Mouse (Mus musculus) heart, embryonic 15.5 days (tissue): ENCODE measurements around the gene Tinagl1. TPM values are rescaled to one million over a fixed set of nuclear protein-coding genes. Genes with fewer than 3 reads are reported as not detected.
A peak's percentile ranks its signal among the peaks of the same experiment; 100 is the strongest.

Experiments
- ATAC-seq: fragments of 200-750 bp; cut with Nextera tagmentation; replicated peaks from 2 replicates; pipeline ENCODE4 v1.8.0; 2017; ENCODE audit warnings: low read depth, moderate TSS enrichment; ENCODE audit not compliant: insufficient number of reproducible peaks, insufficient read depth, low FRiP score
- H3K27ac ChIP-seq: fragments of 300-500 bp; sonication (generic); 2 replicates; pipeline ENCODE4 v1.5.1; 2015; ENCODE audit warnings: mild to moderate bottlenecking, inconsistent platforms
- H3K27me3 ChIP-seq: fragments of 300-500 bp; sonication (generic); 2 replicates; pipeline ENCODE4 v1.6.1; 2015; ENCODE audit warnings: inconsistent platforms
- H3K36me3 ChIP-seq: fragments of 300-500 bp; sonication (generic); 2 replicates; pipeline ENCODE4 v1.6.1; 2015; ENCODE audit warnings: mild to moderate bottlenecking, inconsistent platforms
- H3K4me1 ChIP-seq: fragments of 300-500 bp; sonication (generic); replicated peaks from 2 replicates; pipeline ENCODE4 v1.6.1; 2015; ENCODE audit warnings: inconsistent platforms
- H3K4me2 ChIP-seq: fragments of 300-500 bp; sonication (generic); 2 replicates; pipeline ENCODE4 v1.6.1; 2015; ENCODE audit warnings: inconsistent platforms, mild to moderate bottlenecking, moderate library complexity
- H3K4me3 ChIP-seq: fragments of 300-500 bp; sonication (generic); 2 replicates; pipeline ENCODE4 v1.5.1; 2015; ENCODE audit warnings: mild to moderate bottlenecking, inconsistent platforms
- H3K9ac ChIP-seq: fragments of 300-500 bp; sonication (generic); 2 replicates; pipeline ENCODE4 v1.6.1; 2015; ENCODE audit warnings: mild to moderate bottlenecking, inconsistent platforms
- H3K9me3 ChIP-seq: fragments of 300-500 bp; sonication (generic); replicated peaks from 2 replicates; pipeline ENCODE4 v1.6.1; 2016; ENCODE audit warnings: inconsistent platforms
- WGBS: fragments of 180-500 bp; shearing (Covaris S2); methylation state at CpG from one replicate; pipeline ENCODE4 v1.1.7; 2015; ENCODE audit warnings: mixed read lengths; 5-methylcytosine and 5-hydroxymethylcytosine counted together
- polyA plus RNA-seq: library from polyadenylated mRNA; unstranded; fragments of >200 nt; fragmentation: Nextera tagmentation; extraction: Ambion mirVana; gene quantifications from 2 replicates; pipeline ENCODE4 v1.2.1, GENCODE M21; 2015

Tinagl1 gene
- polyA plus RNA-seq, 1 experiment from 2014 or later = 52.0 TPM

DNA sequence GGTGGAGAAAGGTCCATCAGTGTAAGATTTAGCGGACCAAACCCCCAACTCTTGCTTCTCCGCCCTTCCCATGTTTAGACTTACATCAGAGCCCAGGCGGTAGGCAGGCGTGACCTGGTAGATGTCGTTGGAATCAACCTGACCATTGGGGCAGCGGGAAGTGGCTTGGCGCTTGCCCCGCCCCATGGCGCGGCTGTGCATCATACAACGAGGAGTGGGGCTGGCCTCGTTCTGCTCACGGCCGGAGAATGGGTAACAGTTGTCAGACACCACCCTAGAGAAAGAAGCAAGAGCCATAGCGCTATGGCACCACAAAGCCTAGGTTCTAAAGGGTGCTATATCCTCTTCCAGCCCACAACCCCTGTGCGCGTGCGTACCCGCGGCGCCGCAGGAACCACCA lies 7.6 kb downstream of the Tinagl1 start:
- H3K9me3 ChIP-seq = no peaks in the 10 kb centered on the region
- H3K27me3 ChIP-seq = no peaks in the 10 kb centered on the region
- H3K36me3 ChIP-seq = no peaks in the 10 kb centered on the region
- no peak for ATAC-seq
- WGBS = 57% methylated on average over 22 of the region's 22 CpGs
- peaks cover 86% of the 10 kb centered on the region for H3K4me1 ChIP-seq
- H3K27ac ChIP-seq = peak overlapping the region; percentile 85
- H3K4me2 ChIP-seq = peak overlapping the region; percentile 61
- no peak overlapping the region for H3K9ac ChIP-seq
- H3K4me3 ChIP-seq = no peak overlapping the region

DNA sequence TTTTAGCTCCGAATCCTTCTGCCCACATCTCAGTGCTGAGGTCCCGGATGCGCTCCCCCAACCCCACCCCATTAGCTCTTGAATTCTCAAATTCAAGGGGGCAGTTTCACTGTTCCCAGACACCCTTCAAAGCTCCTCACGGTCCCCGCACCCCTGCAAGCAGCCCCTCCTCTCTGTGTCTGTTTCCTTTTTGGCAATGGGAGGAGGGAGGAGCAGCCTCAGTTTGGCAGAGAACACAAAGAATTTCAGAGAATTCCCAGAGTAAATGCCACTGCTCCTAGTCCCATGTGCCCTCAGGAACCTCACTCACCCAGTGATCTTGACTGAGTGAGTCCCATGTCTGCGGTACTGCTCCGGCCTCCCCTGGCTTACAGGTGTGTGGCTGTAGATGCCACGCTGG lies 8.3 kb downstream of the Tinagl1 start:
- no peak overlapping the region for H3K9ac ChIP-seq
- peak overlapping the region; percentile 55 for H3K27ac ChIP-seq
- no peak overlapping the region for H3K4me2 ChIP-seq
- WGBS = 73% methylated on average over 8 of the region's 8 CpGs
- H3K36me3 ChIP-seq = no peaks in the 10 kb centered on the region
- H3K9me3 ChIP-seq = no peaks in the 10 kb centered on the region
- H3K27me3 ChIP-seq = no peaks in the 10 kb centered on the region
- peaks cover 82% of the 10 kb centered on the region for H3K4me1 ChIP-seq
- H3K4me3 ChIP-seq = no peak overlapping the region
- no peak for ATAC-seq

DNA sequence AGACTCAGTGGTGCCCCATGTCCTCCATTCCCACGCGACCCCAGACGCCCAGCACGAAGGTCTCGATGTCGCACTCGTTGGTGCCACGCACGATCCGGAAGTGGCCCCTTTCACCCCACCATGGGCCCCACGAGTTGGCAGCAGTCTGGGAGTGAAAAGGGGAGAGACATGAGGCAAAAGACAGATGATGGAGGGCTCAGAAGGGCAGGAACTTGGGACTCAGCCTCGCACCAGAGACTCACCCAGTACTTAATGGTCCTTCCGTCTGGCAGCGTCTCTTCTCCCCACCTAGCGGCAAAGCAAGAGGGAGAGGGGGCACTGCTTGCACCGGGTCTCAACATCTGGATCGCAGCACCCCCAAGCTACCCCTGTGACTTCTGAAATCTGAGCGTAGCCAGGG lies 8.9 kb downstream of the Tinagl1 start:
- H3K27ac ChIP-seq = peak overlapping the region; percentile 55
- H3K4me1 ChIP-seq = peaks cover 81% of the 10 kb centered on the region
- H3K36me3 ChIP-seq = no peaks in the 10 kb centered on the region
- no peaks in the 10 kb centered on the region for H3K9me3 ChIP-seq
- no peak for ATAC-seq
- no peak overlapping the region for H3K4me2 ChIP-seq
- no peak overlapping the region for H3K4me3 ChIP-seq
- 77% methylated on average over 18 of the region's 18 CpGs for WGBS
- no peak overlapping the region for H3K9ac ChIP-seq
- H3K27me3 ChIP-seq = no peaks in the 10 kb centered on the region

DNA sequence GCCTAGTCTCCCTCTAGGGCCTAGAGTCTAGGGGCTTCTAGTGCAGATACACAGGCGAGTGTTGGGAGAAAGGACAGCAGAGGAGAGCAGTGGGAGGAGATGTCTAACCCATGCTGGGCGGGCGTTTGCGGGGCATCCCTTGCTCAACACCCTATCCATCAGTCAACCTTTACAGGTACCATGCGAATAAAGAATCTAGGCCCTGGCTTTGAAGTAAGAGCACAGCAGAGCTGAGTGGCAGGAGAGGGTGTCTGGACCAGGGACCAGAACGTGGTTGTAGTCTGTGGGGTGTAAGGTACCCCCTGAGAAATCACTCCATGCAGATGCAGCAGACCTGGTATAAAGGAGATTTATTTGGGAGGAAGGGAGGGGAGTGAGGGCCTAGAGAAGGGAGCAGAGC lies 10.8 kb downstream of the Tinagl1 start:
- no peak for ATAC-seq
- no peak overlapping the region for H3K9ac ChIP-seq
- H3K4me1 ChIP-seq = peaks cover 63% of the 10 kb centered on the region
- H3K4me2 ChIP-seq = peak overlapping the region; percentile 65; the same call in 1 of the 2 replicates
- H3K27ac ChIP-seq = peak overlapping the region; percentile 75
- H3K9me3 ChIP-seq = no peaks in the 10 kb centered on the region
- no peaks in the 10 kb centered on the region for H3K27me3 ChIP-seq
- no peaks in the 10 kb centered on the region for H3K36me3 ChIP-seq
- 81% methylated on average over 6 of the region's 6 CpGs for WGBS
- no peak overlapping the region for H3K4me3 ChIP-seq

DNA sequence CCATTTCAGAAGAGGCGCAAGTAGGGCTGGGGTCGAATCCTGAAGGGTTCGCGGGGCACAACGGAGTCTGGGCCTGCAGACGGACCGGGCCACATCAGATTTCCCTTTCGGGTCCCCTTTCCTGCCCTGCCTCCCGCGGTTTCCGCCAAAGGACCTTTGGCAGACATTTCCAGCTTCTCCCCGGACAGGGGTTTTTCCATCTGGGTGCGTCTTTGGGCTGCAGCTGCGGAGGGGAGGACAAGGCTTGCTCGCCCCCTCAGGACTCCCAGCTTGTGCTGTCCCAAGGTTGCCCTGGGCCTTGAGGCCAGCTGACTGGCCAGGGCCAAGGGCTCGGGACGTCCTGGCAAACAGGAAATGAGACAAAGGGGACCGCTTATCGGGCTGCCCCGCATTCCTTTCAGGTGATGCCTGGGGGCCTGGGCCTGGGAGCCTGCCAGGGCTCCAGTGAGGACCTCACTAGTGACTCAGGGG lies 11.5 kb downstream of the Tinagl1 start:
- Histone ChIP-seq H3K27ac (peak overlapping the region; percentile 75), H3K9me3 (no peaks in the 10 kb centered on the region), H3K4me3 (peak overlapping the region; percentile 34), H3K4me2 (peak overlapping the region; percentile 65), H3K36me3 (no peaks in the 10 kb centered on the region), H3K4me1 (peaks cover 56% of the 10 kb centered on the region), H3K27me3 (no peaks in the 10 kb centered on the region), H3K9ac (peak overlapping the region; percentile 60)
- 6% methylated on average over 20 of the region's 20 CpGs for WGBS
- ATAC-seq = peak; percentile 17

DNA sequence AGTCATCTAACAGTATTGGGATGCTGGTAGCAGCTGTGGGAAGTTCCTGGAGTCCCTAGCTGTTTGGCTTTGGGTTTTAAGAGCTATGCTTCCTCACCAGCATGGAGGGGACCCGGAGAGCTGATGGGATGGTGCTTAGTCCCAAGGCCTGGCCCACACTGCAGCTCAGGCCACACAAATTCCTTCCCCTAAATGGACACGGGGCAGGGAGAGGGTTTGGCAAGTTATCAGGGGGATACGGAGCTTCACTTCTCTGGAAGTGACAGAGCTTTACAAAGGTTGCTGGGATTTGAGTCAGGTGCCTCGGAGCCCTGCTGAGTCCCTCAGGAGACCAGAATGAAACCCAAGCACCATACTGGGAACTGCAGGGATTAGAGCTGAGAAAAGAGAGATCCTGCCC lies 13.6 kb downstream of the Tinagl1 start:
- Histone ChIP-seq H3K4me1 (peaks cover 36% of the 10 kb centered on the region), H3K36me3 (no peaks in the 10 kb centered on the region), H3K27me3 (no peaks in the 10 kb centered on the region), H3K27ac (peak overlapping the region; percentile 45), H3K4me2 (no peak overlapping the region), H3K9me3 (no peaks in the 10 kb centered on the region), H3K9ac (no peak overlapping the region), H3K4me3 (no peak overlapping the region)
- 29% methylated on average over 4 of the region's 4 CpGs for WGBS
- no peak for ATAC-seq

DNA sequence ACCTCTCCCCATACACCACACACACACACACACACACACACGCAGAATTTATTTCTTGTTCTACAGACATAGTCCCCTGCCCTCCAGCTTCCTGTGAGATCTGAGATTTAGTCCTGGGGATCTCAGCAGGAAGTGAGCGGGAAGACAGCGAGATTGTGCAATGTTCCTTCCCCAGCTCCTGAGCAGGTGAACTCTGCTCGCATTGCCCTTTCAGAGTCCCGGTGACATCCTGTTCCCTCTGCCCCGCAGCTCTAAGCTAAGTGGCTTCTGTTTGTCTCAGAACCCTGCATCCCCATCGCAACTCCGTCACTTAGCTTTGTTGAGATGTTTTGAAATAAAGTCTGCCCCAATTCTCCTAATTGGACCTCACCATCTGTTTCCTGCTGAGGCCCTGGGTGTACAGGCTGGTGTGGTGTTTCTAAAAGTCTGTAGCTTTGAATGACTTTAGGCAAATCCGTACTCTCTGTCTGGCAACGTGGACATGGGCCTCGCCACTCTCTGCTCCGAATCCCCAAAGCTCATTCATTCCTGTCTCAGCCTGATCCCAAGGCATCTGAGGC lies 18.0 kb downstream of the Tinagl1 start:
- WGBS = 68% methylated on average over 12 of the region's 12 CpGs
- no peak for ATAC-seq
- Histone ChIP-seq H3K9ac (no peak overlapping the region), H3K4me3 (no peak overlapping the region), H3K36me3 (no peaks in the 10 kb centered on the region), H3K4me1 (peaks cover 5% of the 10 kb centered on the region; the same call in 1 of the 2 replicates), H3K9me3 (no peaks in the 10 kb centered on the region), H3K4me2 (no peak overlapping the region), H3K27ac (no peak overlapping the region), H3K27me3 (peaks cover 18% of the 10 kb centered on the region)

DNA sequence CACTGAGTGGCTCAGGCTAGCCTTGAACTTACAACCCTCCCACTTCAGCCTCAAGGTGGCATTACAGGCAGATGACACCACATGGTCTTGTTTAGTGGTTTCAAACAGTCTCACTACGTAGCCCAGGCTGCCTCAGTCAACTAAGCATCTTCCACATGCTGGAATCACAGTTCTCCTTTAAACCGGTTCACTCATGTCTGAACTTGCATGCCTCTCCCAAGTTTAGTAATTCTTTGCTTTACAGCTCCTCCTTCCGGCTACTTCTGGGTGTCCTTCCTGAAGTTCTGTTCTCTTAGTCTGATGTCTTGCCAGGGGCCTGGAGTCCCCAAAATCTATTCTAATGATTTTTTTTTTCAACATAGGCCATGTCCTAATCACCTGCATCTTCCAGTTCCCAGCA lies 20.7 kb downstream of the Tinagl1 start:
- no peak overlapping the region for H3K4me3 ChIP-seq
- no peak overlapping the region for H3K4me2 ChIP-seq
- no peaks in the 10 kb centered on the region for H3K9me3 ChIP-seq
- H3K9ac ChIP-seq = no peak overlapping the region
- no peaks in the 10 kb centered on the region for H3K36me3 ChIP-seq
- H3K27ac ChIP-seq = no peak overlapping the region
- WGBS = 78% methylated on average over 3 of the region's 3 CpGs
- no peak for ATAC-seq
- H3K27me3 ChIP-seq = peaks cover 24% of the 10 kb centered on the region
- no peaks in the 10 kb centered on the region for H3K4me1 ChIP-seq

DNA sequence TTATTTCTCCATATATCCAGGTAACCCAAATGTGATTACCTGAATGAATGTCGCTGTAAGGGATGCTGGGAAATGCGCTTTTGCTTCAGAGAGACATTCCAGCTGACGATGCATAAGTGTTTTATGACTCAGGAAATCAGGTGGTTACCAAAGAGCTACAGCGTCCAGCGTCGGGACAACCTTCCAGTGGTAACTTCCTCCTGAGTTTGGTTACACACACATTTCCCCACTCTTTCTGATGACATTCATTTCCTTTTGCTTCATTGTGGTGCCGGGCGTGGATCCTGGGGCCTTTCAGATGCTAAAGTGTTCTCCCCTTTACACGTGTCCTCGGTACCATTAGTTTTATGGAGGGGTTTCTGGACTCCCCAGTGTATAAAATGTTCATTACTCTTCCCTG lies 26.5 kb downstream of the Tinagl1 start:
- Histone ChIP-seq H3K4me1 (no peaks in the 10 kb centered on the region), H3K9ac (no peak overlapping the region), H3K27ac (no peak overlapping the region), H3K9me3 (no peaks in the 10 kb centered on the region), H3K27me3 (peaks cover 28% of the 10 kb centered on the region), H3K4me2 (no peak overlapping the region), H3K36me3 (no peaks in the 10 kb centered on the region), H3K4me3 (no peak overlapping the region)
- WGBS = 67% methylated on average over 10 of the region's 10 CpGs
- ATAC-seq = no peak

DNA sequence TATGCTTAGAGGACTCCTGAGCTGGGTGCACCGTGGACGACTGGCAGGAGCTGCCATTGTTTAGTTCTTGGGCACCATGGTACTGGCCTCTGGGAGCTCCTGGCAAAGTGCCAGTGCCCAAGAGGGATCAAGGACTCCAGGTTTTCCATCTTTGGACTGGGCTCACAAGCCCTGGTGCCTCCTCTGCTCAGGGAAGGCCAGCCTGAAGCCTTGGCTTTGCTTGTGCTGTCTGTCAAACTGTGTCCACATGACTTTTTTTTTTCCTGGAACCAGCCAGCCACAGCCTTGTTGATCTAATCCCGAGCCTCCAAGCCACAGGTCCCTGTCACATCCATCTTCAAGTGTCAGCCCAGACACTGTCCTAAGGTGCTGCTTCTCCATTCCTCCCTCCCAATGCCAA lies 33.1 kb downstream of the Tinagl1 start:
- Histone ChIP-seq H3K36me3 (no peaks in the 10 kb centered on the region), H3K4me2 (no peak overlapping the region), H3K4me1 (peaks cover 18% of the 10 kb centered on the region), H3K9ac (no peak overlapping the region), H3K27ac (no peak overlapping the region), H3K27me3 (peaks cover 65% of the 10 kb centered on the region), H3K4me3 (no peak overlapping the region), H3K9me3 (no peaks in the 10 kb centered on the region)
- ATAC-seq = no peak
- 46% methylated on average over 3 of the region's 3 CpGs for WGBS

DNA sequence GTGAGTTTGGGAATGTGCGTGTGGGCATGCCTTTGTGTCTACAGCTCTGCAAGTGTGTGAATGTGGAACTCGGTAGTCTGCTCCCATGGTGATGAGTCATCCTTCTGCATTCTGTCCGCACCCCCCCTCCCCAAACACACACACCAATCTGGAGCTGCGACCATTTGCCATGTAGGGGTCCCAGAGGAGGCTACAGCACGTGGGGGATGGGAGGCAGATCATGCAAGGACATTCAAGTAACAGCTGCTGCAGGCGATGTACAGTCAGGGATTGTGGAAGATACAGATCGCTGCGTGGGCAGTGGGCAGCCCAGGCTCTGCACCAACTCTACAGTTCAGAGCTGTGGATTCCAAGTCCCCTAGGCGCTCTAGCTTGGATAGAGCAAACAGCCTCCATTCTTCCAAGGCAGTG lies 33.9 kb downstream of the Tinagl1 start:
- Histone ChIP-seq H3K4me3 (no peak overlapping the region), H3K4me2 (no peak overlapping the region), H3K27ac (no peak overlapping the region), H3K9me3 (no peaks in the 10 kb centered on the region), H3K4me1 (peaks cover 18% of the 10 kb centered on the region), H3K36me3 (no peaks in the 10 kb centered on the region), H3K9ac (no peak overlapping the region), H3K27me3 (peaks cover 70% of the 10 kb centered on the region)
- 48% methylated on average over 9 of the region's 9 CpGs for WGBS
- ATAC-seq = no peak

DNA sequence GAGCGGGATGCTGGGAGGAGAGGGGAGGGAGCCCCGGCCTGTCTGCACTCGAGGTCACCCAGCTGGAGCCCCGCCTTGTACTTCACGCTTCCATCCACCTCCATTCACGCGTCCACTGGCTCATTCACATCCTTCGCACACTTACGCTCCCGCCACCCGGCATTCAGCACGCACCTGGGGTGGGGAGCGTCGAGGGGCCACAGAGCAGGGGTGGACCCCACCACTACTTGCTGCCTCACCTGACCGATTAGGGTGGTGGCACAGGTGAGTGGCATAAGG lies 35.8 kb downstream of the Tinagl1 start, which contains the start of gene Hcrtr1:
Gene Hcrtr1 (minus strand): TSS at position 146 of the 279 bp plus-strand sequence.
- Histone ChIP-seq H3K27me3 (peaks cover 66% of the 10 kb centered on the region), H3K36me3 (no peaks in the 10 kb centered on the region), H3K9me3 (no peaks in the 10 kb centered on the region), H3K27ac (no peak within 1 kb of the TSS), H3K9ac (peak within 1 kb of the TSS; percentile 36), H3K4me2 (peak within 1 kb of the TSS; percentile 68), H3K4me1 (peaks cover 18% of the 10 kb centered on the region), H3K4me3 (peak within 1 kb of the TSS; percentile 40)
- 1% methylated on average over 14 of the region's 15 CpGs for WGBS
- ATAC-seq = no peak
